Mouse (Mus musculus) neural tube, embryonic 13.5 days (tissue): Measurements from ENCODE around the gene Ctbp2. TPM values are rescaled to one million over a fixed set of nuclear protein-coding genes. Genes with fewer than 3 reads are reported as not detected.

Experiments used
- ATAC-seq: fragments of 200-750 bp; cut with Nextera tagmentation; 2 replicates; pipeline ENCODE4 v1.8.0; 2017; ENCODE audit warnings: low read depth, mild to moderate bottlenecking, moderate TSS enrichment, moderate library complexity
- H3K27ac ChIP-seq: fragments of 300-500 bp; sonication (generic); replicated peaks from 2 replicates; pipeline ENCODE4 v1.5.1; 2015; ENCODE audit warnings: moderate library complexity, mild to moderate bottlenecking, inconsistent platforms
- H3K27me3 ChIP-seq: fragments of 300-500 bp; sonication (generic); 2 replicates; pipeline ENCODE4 v1.6.1; 2015; ENCODE audit warnings: mild to moderate bottlenecking, inconsistent platforms
- H3K36me3 ChIP-seq: fragments of 300-500 bp; sonication (generic); 2 replicates; pipeline ENCODE4 v1.6.1; 2015; ENCODE audit warnings: mild to moderate bottlenecking, inconsistent platforms
- H3K4me1 ChIP-seq: fragments of 300-500 bp; sonication (generic); replicated peaks from 2 replicates; pipeline ENCODE4 v1.6.1; 2015; ENCODE audit warnings: inconsistent platforms
- H3K4me2 ChIP-seq: fragments of 300-500 bp; sonication (generic); 2 replicates; pipeline ENCODE4 v1.6.1; 2015; ENCODE audit warnings: inconsistent platforms, mild to moderate bottlenecking, moderate library complexity
- H3K4me3 ChIP-seq: fragments of 300-500 bp; sonication (generic); 2 replicates; pipeline ENCODE4 v1.5.1; 2015; ENCODE audit warnings: mild to moderate bottlenecking, inconsistent platforms
- H3K9ac ChIP-seq: fragments of 300-500 bp; sonication (generic); 2 replicates; pipeline ENCODE4 v1.6.1; 2015; ENCODE audit warnings: moderate library complexity, mild to moderate bottlenecking, inconsistent platforms
- H3K9me3 ChIP-seq: fragments of 300-500 bp; sonication (generic); 2 replicates; pipeline ENCODE4 v1.6.1; 2016; ENCODE audit warnings: inconsistent platforms
- WGBS: fragments of 180-500 bp; shearing (Covaris S2); methylation state at CpG from one replicate; pipeline ENCODE4 v1.1.7; 2015; 5-methylcytosine and 5-hydroxymethylcytosine counted together
- polyA plus RNA-seq: library from polyadenylated mRNA; unstranded; fragments of >200 nt; fragmentation: Nextera tagmentation; extraction: Ambion mirVana; gene quantifications from 2 replicates; pipeline ENCODE4 v1.2.1, GENCODE M21; 2015

The Ctbp2 gene
- polyA plus RNA-seq, 1 experiment from 2014 or later: 73.1 TPM

DNA sequence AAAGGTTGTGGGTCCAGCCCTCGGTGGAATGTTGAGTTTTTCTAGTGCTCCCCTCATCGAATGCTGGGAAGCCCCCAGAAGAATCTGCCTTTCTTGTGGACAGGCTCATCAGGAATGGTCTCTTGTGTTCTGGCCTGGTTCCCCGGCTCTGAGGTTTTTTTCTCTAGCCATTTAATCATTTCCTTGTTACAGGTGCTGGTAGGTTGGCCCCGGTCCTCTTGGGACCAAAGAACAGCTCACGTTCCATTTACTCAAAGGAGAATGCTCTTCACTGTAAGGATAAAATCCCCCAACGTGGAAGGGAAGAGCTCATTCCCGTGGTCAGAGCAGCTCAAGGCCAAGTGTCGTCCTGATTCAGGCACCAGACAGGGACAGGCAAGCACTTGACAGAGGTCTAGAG is 114.5 kb downstream of the Ctbp2 start:
- Histone ChIP-seq H3K4me1 (peaks cover 97% of the 10 kb centered on the region), H3K27ac (peak overlapping the region; percentile 90; the same call in 1 of the 2 replicates)
- WGBS: 80% methylated on average over 8 of the region's 8 CpGs

DNA sequence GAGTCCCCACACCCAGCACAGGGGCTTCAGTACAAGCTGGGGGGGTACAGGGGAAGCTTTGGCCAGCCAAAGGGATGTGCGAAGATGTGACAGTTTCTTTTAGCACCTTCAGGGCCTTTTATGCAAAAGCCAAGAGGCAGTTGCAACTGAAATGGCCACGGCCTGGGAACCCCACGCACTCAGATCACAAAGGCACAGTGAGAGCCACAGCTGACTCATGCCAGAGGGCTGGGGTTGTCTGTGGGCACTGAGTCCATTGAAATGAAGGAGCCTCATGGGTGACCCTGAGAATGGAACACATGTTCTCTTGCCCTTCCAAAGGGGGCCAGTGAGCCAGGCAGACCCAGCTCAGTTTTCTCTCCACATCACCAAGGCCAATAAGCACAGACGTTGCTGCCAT is 115.5 kb downstream of the Ctbp2 start:
- peaks cover 97% of the 10 kb centered on the region for H3K4me1 ChIP-seq
- H3K4me3 ChIP-seq: no peak overlapping the region
- H3K4me2 ChIP-seq: no peak overlapping the region
- 73% methylated on average over 4 of the region's 4 CpGs for whole genome bisulfite sequencing
- H3K27me3 ChIP-seq: no peaks in the 10 kb centered on the region
- H3K9ac ChIP-seq: no peak overlapping the region
- H3K36me3 ChIP-seq: no peaks in the 10 kb centered on the region
- peak overlapping the region; percentile 50; the same call in 1 of the 2 replicates for H3K27ac ChIP-seq
- no peak for ATAC-seq
- H3K9me3 ChIP-seq: no peaks in the 10 kb centered on the region

More for the DNA sequence above, 114.5 kb downstream of the Ctbp2 start:
- ATAC-seq: no peak
- Histone ChIP-seq H3K4me2 (no peak overlapping the region), H3K36me3 (no peaks in the 10 kb centered on the region), H3K9me3 (no peaks in the 10 kb centered on the region), H3K4me3 (no peak overlapping the region), H3K27me3 (no peaks in the 10 kb centered on the region), H3K9ac (no peak overlapping the region)

GRCm38 (mm10) chr7:133007343-133007742 is 116.8 kb downstream of the Ctbp2 start:
- Histone ChIP-seq H3K27ac (peak overlapping the region; percentile 50; the same call in 1 of the 2 replicates), H3K9ac (no peak overlapping the region), H3K4me3 (no peak overlapping the region), H3K4me2 (no peak overlapping the region), H3K27me3 (no peaks in the 10 kb centered on the region), H3K9me3 (no peaks in the 10 kb centered on the region), H3K36me3 (no peaks in the 10 kb centered on the region), H3K4me1 (peaks cover 97% of the 10 kb centered on the region)
- no peak for ATAC-seq
- WGBS: 79% methylated on average over 11 of the region's 11 CpGs

DNA sequence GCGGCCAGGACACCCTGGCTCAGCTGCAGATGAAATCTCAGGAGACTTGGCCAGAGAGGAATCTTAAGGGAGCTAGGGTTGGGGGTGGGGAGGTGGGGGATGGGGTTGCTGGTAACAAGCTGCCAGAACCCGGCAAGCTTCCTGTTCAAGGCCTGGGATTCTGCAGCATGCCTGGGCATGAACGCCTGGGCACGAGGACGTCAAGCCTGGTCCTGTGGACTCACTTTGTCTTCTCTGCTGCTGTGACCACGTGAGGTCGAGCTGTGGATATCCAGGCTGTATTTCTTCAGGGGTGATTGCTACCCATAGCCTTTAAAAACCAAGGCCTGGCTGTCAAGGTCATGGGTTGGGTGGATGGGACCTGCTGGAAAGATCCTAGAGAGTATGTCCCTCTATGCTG is 118.4 kb downstream of the Ctbp2 start:
- Histone ChIP-seq H3K4me3 (no peak overlapping the region), H3K27ac (no peak overlapping the region; the same call in 1 of the 2 replicates), H3K4me1 (peaks cover 81% of the 10 kb centered on the region), H3K9ac (no peak overlapping the region), H3K36me3 (no peaks in the 10 kb centered on the region), H3K27me3 (no peaks in the 10 kb centered on the region), H3K9me3 (no peaks in the 10 kb centered on the region), H3K4me2 (no peak overlapping the region)
- no peak for ATAC-seq
- 86% methylated on average over 7 of the region's 7 CpGs for WGBS

GRCm38 (mm10) chr7:133003421-133003820 is 120.7 kb downstream of the Ctbp2 start:
- 45% methylated on average over 3 of the region's 3 CpGs for WGBS
- peaks cover 58% of the 10 kb centered on the region for H3K4me1 ChIP-seq
- H3K4me3 ChIP-seq: no peak overlapping the region
- no peak for ATAC-seq
- peaks cover 8% of the 10 kb centered on the region for H3K36me3 ChIP-seq
- 0 out of 2 replicates have a peak overlapping the region, but pooled peaks have one; percentile 3 for H3K27ac ChIP-seq
- H3K9me3 ChIP-seq: no peaks in the 10 kb centered on the region
- no peak overlapping the region for H3K9ac ChIP-seq
- no peak overlapping the region for H3K4me2 ChIP-seq
- H3K27me3 ChIP-seq: no peaks in the 10 kb centered on the region

DNA sequence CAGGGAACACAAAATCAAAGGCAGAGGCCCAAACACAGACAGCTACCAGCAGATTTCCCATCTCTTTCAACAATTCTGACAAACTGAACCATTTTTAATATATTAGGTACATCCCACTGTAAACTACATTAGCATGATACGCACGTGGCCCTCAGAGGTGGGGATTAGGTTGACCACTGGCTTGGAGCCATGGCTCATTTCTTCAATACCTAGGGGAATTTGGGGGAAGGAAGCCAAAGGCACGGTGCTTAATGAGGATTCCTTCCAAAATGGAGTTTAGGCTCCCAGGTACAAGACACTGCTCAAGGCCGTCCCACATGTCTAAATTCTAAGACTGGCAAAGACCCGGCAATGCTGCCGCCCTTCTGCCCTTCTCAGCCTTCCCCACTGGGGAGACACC is 121.9 kb downstream of the Ctbp2 start:
- H3K9me3 ChIP-seq: no peaks in the 10 kb centered on the region
- no peak overlapping the region for H3K9ac ChIP-seq
- no peak overlapping the region for H3K4me2 ChIP-seq
- no peak overlapping the region for H3K4me3 ChIP-seq
- H3K36me3 ChIP-seq: peaks cover 20% of the 10 kb centered on the region
- H3K4me1 ChIP-seq: peaks cover 47% of the 10 kb centered on the region
- ATAC-seq: no peak
- no peaks in the 10 kb centered on the region for H3K27me3 ChIP-seq
- WGBS: 89% methylated on average over 6 of the region's 6 CpGs
- H3K27ac ChIP-seq: 0 out of 2 replicates have a peak overlapping the region, but pooled peaks have one; percentile 3

DNA sequence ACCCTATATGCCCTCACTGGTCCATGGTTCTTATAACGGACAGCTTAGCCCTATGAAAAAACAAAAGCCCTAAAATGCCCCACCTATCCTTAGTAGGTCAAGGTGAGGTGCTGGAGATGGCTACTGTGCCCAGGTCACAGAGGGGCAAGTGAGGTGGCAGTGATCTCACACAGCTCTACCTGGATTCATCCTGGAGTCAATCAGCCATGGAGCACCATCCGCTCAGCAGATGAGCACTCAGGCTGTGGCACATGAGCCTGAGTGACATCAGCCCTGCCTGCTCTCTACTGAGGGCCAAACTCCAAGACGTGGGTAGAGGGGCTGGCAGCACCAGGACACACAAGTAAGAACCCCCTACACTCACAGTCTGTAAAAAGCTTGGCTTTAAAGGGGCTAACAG is 122.8 kb downstream of the Ctbp2 start:
- WGBS: 88% methylated on average over 3 of the region's 3 CpGs
- no peak for ATAC-seq

DNA sequence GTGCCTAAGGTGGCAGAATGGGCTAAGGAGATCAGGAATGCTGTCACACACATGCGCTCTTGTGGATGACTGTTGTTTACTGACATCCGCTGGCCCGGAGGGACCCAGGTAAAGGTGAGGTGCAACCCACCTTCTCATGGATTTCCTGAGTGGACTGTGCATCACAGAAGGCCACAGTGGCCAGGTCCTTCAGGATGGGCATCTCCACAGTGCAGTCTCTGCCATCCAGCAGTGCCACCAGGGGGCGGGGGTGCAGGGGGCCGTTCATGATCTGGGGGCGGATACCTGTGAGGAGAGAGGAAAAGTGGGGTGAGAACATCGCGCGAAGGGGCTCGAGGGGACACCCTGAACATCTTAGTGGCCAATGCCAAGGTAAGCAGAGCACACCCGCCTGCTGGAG is 125.1 kb downstream of the Ctbp2 start:
- H3K27me3 ChIP-seq: no peaks in the 10 kb centered on the region
- no peak for ATAC-seq
- no peak overlapping the region for H3K9ac ChIP-seq
- H3K4me2 ChIP-seq: no peak overlapping the region
- no peak overlapping the region for H3K27ac ChIP-seq
- WGBS: 97% methylated on average over 11 of the region's 11 CpGs
- H3K4me1 ChIP-seq: peaks cover 30% of the 10 kb centered on the region
- H3K36me3 ChIP-seq: peaks cover 49% of the 10 kb centered on the region
- no peak overlapping the region for H3K4me3 ChIP-seq
- no peaks in the 10 kb centered on the region for H3K9me3 ChIP-seq

More for the DNA sequence above, 122.8 kb downstream of the Ctbp2 start:
- H3K4me3 ChIP-seq: no peak overlapping the region
- H3K9ac ChIP-seq: no peak overlapping the region
- no peaks in the 10 kb centered on the region for H3K9me3 ChIP-seq
- H3K27me3 ChIP-seq: no peaks in the 10 kb centered on the region
- H3K36me3 ChIP-seq: peaks cover 29% of the 10 kb centered on the region
- no peak overlapping the region for H3K4me2 ChIP-seq
- no peak overlapping the region for H3K27ac ChIP-seq
- H3K4me1 ChIP-seq: peaks cover 40% of the 10 kb centered on the region

DNA sequence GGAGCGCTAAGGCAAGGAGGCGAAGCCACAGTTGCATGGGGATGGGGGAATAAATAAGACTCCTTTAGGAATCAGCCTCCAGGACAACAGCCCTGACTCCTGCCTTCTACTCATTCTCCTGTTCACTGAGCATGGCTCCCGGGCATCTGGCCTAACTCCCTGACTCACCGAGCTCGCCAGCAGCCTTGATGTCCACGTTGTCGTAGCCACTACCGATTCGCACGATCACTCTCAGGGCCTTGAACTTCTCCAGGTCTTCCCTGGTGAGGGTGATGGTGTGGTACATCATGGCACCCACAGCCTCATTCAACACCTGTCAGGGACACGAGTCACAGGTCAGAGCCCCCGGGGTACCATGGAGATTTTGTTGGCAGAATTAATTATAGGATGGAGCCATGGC is 125.5 kb downstream of the Ctbp2 start:
- Histone ChIP-seq H3K4me2 (no peak overlapping the region), H3K27me3 (no peaks in the 10 kb centered on the region), H3K9me3 (no peaks in the 10 kb centered on the region), H3K36me3 (peaks cover 49% of the 10 kb centered on the region), H3K9ac (no peak overlapping the region), H3K4me3 (no peak overlapping the region), H3K27ac (no peak overlapping the region), H3K4me1 (peaks cover 26% of the 10 kb centered on the region)
- WGBS: 96% methylated on average over 12 of the region's 12 CpGs
- no peak for ATAC-seq

- ATAC-seq: no peak
- Histone ChIP-seq H3K27ac (no peak overlapping the region), H3K9me3 (no peaks in the 10 kb centered on the region), H3K4me1 (peaks cover 13% of the 10 kb centered on the region), H3K4me2 (no peak overlapping the region), H3K36me3 (peaks cover 51% of the 10 kb centered on the region), H3K9ac (no peak overlapping the region), H3K4me3 (no peak overlapping the region), H3K27me3 (no peaks in the 10 kb centered on the region)
- 90% methylated on average over 5 of the region's 5 CpGs for WGBS
Measured at GRCm38 (mm10) chr7:132996391-132996790, 127.8 kb downstream of the Ctbp2 start.

DNA sequence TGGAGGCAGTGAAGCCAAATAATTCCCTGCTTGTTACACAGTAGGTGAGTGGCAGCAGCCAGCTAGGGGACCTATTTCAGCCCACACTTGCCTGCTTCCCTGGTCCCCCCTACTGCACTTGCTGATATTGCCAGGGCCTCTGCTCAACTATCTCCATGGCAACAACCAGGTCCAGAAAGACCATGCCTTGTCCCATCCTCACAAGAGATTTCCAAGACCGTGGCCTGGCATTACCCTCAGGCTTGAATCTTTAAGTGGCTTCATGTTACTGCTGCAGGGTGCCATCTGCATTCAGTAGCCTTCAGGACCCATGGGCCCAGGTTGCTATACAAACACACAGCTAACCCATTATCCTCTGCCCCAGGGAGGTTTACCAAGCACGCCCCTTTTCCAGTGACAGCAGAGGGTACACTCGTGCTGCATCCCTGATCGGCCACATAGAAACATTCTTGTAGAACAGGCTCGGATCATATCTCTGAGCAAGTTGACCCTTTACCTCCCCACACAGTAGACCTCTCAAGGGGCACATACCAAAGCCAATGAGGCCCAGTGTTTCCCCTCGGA is 129.4 kb downstream of the Ctbp2 start:
- ATAC-seq: no peak
- no peaks in the 10 kb centered on the region for H3K27me3 ChIP-seq
- H3K36me3 ChIP-seq: peaks cover 68% of the 10 kb centered on the region

DNA sequence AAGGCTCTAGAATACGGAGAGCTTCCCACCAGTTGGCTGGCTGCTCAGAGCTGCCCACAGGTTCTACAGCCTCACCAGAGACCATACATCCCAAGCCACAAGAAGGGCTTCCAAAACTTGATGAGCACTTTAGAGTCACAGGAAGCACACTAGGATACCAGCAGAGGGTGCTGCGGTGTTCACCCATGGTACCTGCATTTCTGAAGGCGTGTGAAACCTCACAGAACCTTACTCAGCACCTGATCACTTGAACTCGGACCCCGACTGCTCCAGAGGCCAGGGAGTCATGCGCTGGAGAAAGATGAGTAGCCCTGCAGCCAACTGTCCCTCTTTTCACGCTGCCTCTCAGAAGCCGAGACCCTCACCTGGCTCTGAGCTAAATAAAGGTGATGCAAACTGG is 130.0 kb downstream of the Ctbp2 start:
- Histone ChIP-seq H3K9ac (no peak overlapping the region), H3K9me3 (no peaks in the 10 kb centered on the region), H3K4me2 (no peak overlapping the region), H3K36me3 (peaks cover 72% of the 10 kb centered on the region), H3K27me3 (no peaks in the 10 kb centered on the region), H3K4me3 (no peak overlapping the region), H3K4me1 (peaks cover 13% of the 10 kb centered on the region), H3K27ac (peak overlapping the region; percentile 52; the same call in 1 of the 2 replicates)
- no peak for ATAC-seq
- 91% methylated on average over 8 of the region's 8 CpGs for WGBS

More for the DNA sequence above, 129.4 kb downstream of the Ctbp2 start:
- 48% methylated on average over 6 of the region's 6 CpGs for WGBS
- Histone ChIP-seq H3K4me3 (no peak overlapping the region), H3K27ac (peak overlapping the region; percentile 52; the same call in 1 of the 2 replicates), H3K9me3 (no peaks in the 10 kb centered on the region), H3K9ac (no peak overlapping the region), H3K4me1 (peaks cover 13% of the 10 kb centered on the region), H3K4me2 (no peak overlapping the region)
